ENCODE assay signal across 12 mouse cellular contexts in genomic region chr2:110005164-110005563, GRCm38 (mm10). TPM values are rescaled to one million over a fixed set of nuclear protein-coding genes. Genes with fewer than 3 reads are reported as not detected.
A peak's percentile ranks its signal among the peaks of the same experiment; 100 is the strongest.
DNase-seq lines count a peak whose midpoint lies in the region; ATAC-seq and TF ChIP-seq lines count a peak whose summit lies in the region.
"Had no signal": no experiment of that assay in that cellular context is flagged by ENCODE, and none has a peak within 500 bp of the region (broad histone marks: within the 10 kb centered on the region; RNA-seq: fewer than 3 reads in every experiment).

No protein-coding gene starts in this region.

- TF ChIP-seq CTCF in midbrain, postnatal 0 days (IDR thresholded peaks at IDR 0.05): no peak

- no peak for DNase-seq in forebrain, embryonic 11.5 days (ENCODE audit: low spot score)
- peak; percentile 52 for DNase-seq in midbrain, postnatal 0 days (ENCODE audit: low spot score)
- DNase-seq in midbrain, embryonic 14.5 days: no peak
- DNase-seq in layer of hippocampus, adult 9-10 months (ENCODE audit: low spot score): peak; percentile 29
- DNase-seq in thymus, postnatal 0 days (ENCODE audit: low spot score): no peak
- no peak for DNase-seq in heart, postnatal 36 days
- DNase-seq in left cerebral cortex, postnatal 14 days (ENCODE audit: low spot score in 2 of 2): no peak
- DNase-seq: thymus, adult 2 months had no signal

- no peak overlapping the region for H3K27ac ChIP-seq in forebrain, embryonic 15.5 days (replicated peaks)
- H3K27ac ChIP-seq in forebrain, embryonic 11.5 days (ENCODE audit: low read depth, low read length): no peak overlapping the region
- H3K27ac ChIP-seq in midbrain, postnatal 0 days (ENCODE audit: low read depth, low read length): no peak overlapping the region
- no peak overlapping the region for H3K27ac ChIP-seq in midbrain, embryonic 14.5 days (replicated peaks; ENCODE audit: low read depth, low read length)

- no peak overlapping the region for H3K4me3 ChIP-seq in forebrain, embryonic 15.5 days
- H3K4me3 ChIP-seq in forebrain, embryonic 11.5 days (ENCODE audit: low read depth, low read length): no peak overlapping the region
- no peak overlapping the region for H3K4me3 ChIP-seq in midbrain, postnatal 0 days (ENCODE audit: low read depth, low read length)
- no peak overlapping the region for H3K4me3 ChIP-seq in midbrain, embryonic 14.5 days (replicated peaks; ENCODE audit: low read depth, low read length)
- H3K4me3 ChIP-seq: megakaryocyte, embryonic 14.5 days had no signal

- no peak overlapping the region for H3K9ac ChIP-seq in forebrain, embryonic 15.5 days (replicated peaks)
- no peak overlapping the region for H3K9ac ChIP-seq in forebrain, embryonic 11.5 days (ENCODE audit: low read length)
- H3K9ac ChIP-seq in midbrain, postnatal 0 days (replicated peaks; ENCODE audit: low read length, poor library complexity, severe bottlenecking): no peak overlapping the region
- no peak overlapping the region for H3K9ac ChIP-seq in midbrain, embryonic 14.5 days (replicated peaks; ENCODE audit: low read length)

- intact Hi-C loops in heart, postnatal 36 days (cut with DNase I): no loop called here
- intact Hi-C loops in left cerebral cortex, postnatal 14 days (cut with DNase I): no loop called here

- 0 out of 2 replicates have a peak, but pooled peaks have one; percentile 35 for ATAC-seq in forebrain, embryonic 15.5 days (replicated peaks)
- no peak for ATAC-seq in forebrain, embryonic 11.5 days (replicated peaks; ENCODE audit: low FRiP score)
- no peak for ATAC-seq in midbrain, postnatal 0 days (ENCODE audit: low FRiP score)
- ATAC-seq in midbrain, embryonic 14.5 days (ENCODE audit: low FRiP score, low TSS enrichment): no peak
- ATAC-seq: inflammation-experienced regulatory T-cells, adult 6 months had no signal

- no peaks in the 10 kb centered on the region for H3K27me3 ChIP-seq in forebrain, embryonic 15.5 days
- H3K27me3 ChIP-seq in forebrain, embryonic 11.5 days (ENCODE audit: control insufficient read depth, insufficient read depth, low read length): no peaks in the 10 kb centered on the region
- H3K27me3 ChIP-seq in midbrain, postnatal 0 days (ENCODE audit: insufficient read depth, low read length): no peaks in the 10 kb centered on the region
- H3K27me3 ChIP-seq in midbrain, embryonic 14.5 days (ENCODE audit: control insufficient read depth, insufficient read depth, low read length): no peaks in the 10 kb centered on the region
- H3K27me3 ChIP-seq: megakaryocyte, embryonic 14.5 days had no signal

- no peak overlapping the region for H3K4me2 ChIP-seq in forebrain, embryonic 15.5 days (replicated peaks)
- H3K4me2 ChIP-seq in forebrain, embryonic 11.5 days (ENCODE audit: low read depth, low read length, severe bottlenecking): no peak overlapping the region
- no peak overlapping the region for H3K4me2 ChIP-seq in midbrain, postnatal 0 days (ENCODE audit: low read depth, low read length, poor library complexity, severe bottlenecking)
- H3K4me2 ChIP-seq in midbrain, embryonic 14.5 days (ENCODE audit: low read length): no peak overlapping the region

- no peaks in the 10 kb centered on the region for H3K9me3 ChIP-seq in forebrain, embryonic 15.5 days
- H3K9me3 ChIP-seq in forebrain, embryonic 11.5 days (ENCODE audit: control insufficient read depth, low read length): no peaks in the 10 kb centered on the region
- H3K9me3 ChIP-seq in midbrain, postnatal 0 days (ENCODE audit: low read length): no peaks in the 10 kb centered on the region
- no peaks in the 10 kb centered on the region for H3K9me3 ChIP-seq in midbrain, embryonic 14.5 days (ENCODE audit: control insufficient read depth, low read length)
- H3K9me3 ChIP-seq: G1E; megakaryocyte, embryonic 14.5 days had no signal

- 60% methylated on average over 3 of the region's 3 CpGs for WGBS in forebrain, embryonic 15.5 days
- WGBS in forebrain, embryonic 11.5 days: 86% methylated on average over 3 of the region's 3 CpGs
- WGBS in midbrain, postnatal 0 days: 76% methylated on average over 3 of the region's 3 CpGs
- WGBS in midbrain, embryonic 14.5 days: 78% methylated on average over 3 of the region's 3 CpGs

- H3K4me1 ChIP-seq in forebrain, embryonic 15.5 days: no peaks in the 10 kb centered on the region
- H3K4me1 ChIP-seq in forebrain, embryonic 11.5 days (replicated peaks; ENCODE audit: control insufficient read depth, insufficient read depth, low read length): no peaks in the 10 kb centered on the region
- H3K4me1 ChIP-seq in midbrain, postnatal 0 days (ENCODE audit: insufficient read depth, low read length): no peaks in the 10 kb centered on the region
- H3K4me1 ChIP-seq in midbrain, embryonic 14.5 days (ENCODE audit: control insufficient read depth, insufficient read depth, low read length): no peaks in the 10 kb centered on the region
- H3K4me1 ChIP-seq: megakaryocyte, embryonic 14.5 days had no signal

- no peaks in the 10 kb centered on the region for H3K36me3 ChIP-seq in forebrain, embryonic 15.5 days
- H3K36me3 ChIP-seq in forebrain, embryonic 11.5 days (ENCODE audit: control insufficient read depth, insufficient read depth, low read length): no peaks in the 10 kb centered on the region
- peaks cover 25% of the 10 kb centered on the region; the same call in 1 of the 2 replicates for H3K36me3 ChIP-seq in midbrain, postnatal 0 days (ENCODE audit: insufficient read depth, low read length)
- peaks cover 16% of the 10 kb centered on the region; the same call in 1 of the 2 replicates for H3K36me3 ChIP-seq in midbrain, embryonic 14.5 days (ENCODE audit: control insufficient read depth, insufficient read depth, low read length)

RNA-seq across cellular contexts. Expression of gene Ccdc34, which starts 12.5 kb away (rescaled TPM):
- 34.3 and 36.8 TPM in 2 replicates for polyA plus RNA-seq in forebrain, embryonic 15.5 days (2015; fragmentation: Nextera tagmentation; extraction: Ambion mirVana)
- polyA plus RNA-seq in forebrain, embryonic 11.5 days (2014; fragmentation: Nextera tagmentation; extraction: Ambion mirVana): 59.4 and 60.4 TPM in 2 replicates
- total RNA-seq in midbrain, postnatal 0 days (2014; rRNA removed): 19.8 and 22.5 TPM in 2 replicates
- 27.7 and 28.9 TPM in 2 replicates for polyA plus RNA-seq in midbrain, postnatal 0 days (2015; fragmentation: Nextera tagmentation; extraction: Ambion mirVana)
- 30.1 and 31.8 TPM in 2 replicates for polyA plus RNA-seq in midbrain, embryonic 14.5 days (2014; fragmentation: Nextera tagmentation; extraction: Ambion mirVana)
- polyA plus RNA-seq in thymus, postnatal 0 days (2015; fragmentation: Nextera tagmentation; extraction: Ambion mirVana): 40.0 and 43.0 TPM in 2 replicates
- 1 to 10 TPM; 5.1 to 5.3 TPM for total RNA-seq in heart, postnatal 36 days (2021)
- 10 to 100 TPM; 14.9 to 18.5 TPM for total RNA-seq in left cerebral cortex, postnatal 14 days (2021)

Comparison
In these comparisons a context has a peak if more than half of its experiments do, and no peak if none do; other contexts are left out.
1. DNase-seq: peak in midbrain, postnatal 0 days (single experiment) and layer of hippocampus, adult 9-10 months (single experiment); none in forebrain, embryonic 11.5 days (single experiment), midbrain, embryonic 14.5 days (single experiment), thymus, postnatal 0 days (single experiment), heart, postnatal 36 days (0 of 2) and left cerebral cortex, postnatal 14 days (0 of 2).